Mouse (Mus musculus) limb, embryonic 15.5 days (tissue): ENCODE results near the gene Tnc. TPM values are rescaled to one million over a fixed set of nuclear protein-coding genes. Genes with fewer than 3 reads are reported as not detected.

Source experiments
- ATAC-seq: fragments of 200-750 bp; cut with Nextera tagmentation; 2 replicates; pipeline ENCODE4 v1.8.0; 2017; ENCODE audit warnings: low read depth, moderate TSS enrichment; ENCODE audit not compliant: insufficient number of reproducible peaks, low FRiP score, low TSS enrichment
- H3K27ac ChIP-seq: fragments of 300-500 bp; sonication (generic); 2 replicates; pipeline ENCODE4 v1.5.1; 2015; ENCODE audit warnings: moderate library complexity, mild to moderate bottlenecking, inconsistent platforms
- H3K27me3 ChIP-seq: fragments of 300-500 bp; sonication (generic); 2 replicates; pipeline ENCODE4 v1.6.1; 2015; ENCODE audit warnings: inconsistent platforms
- H3K36me3 ChIP-seq: fragments of 300-500 bp; sonication (generic); 2 replicates; pipeline ENCODE4 v1.6.1; 2015; ENCODE audit warnings: inconsistent platforms
- H3K4me1 ChIP-seq: fragments of 300-500 bp; sonication (generic); 2 replicates; pipeline ENCODE4 v1.6.1; 2015; ENCODE audit warnings: inconsistent platforms
- H3K4me2 ChIP-seq: fragments of 300-500 bp; sonication (generic); 2 replicates; pipeline ENCODE4 v1.6.1; 2015; ENCODE audit warnings: mild to moderate bottlenecking, inconsistent platforms
- H3K4me3 ChIP-seq: fragments of 300-500 bp; sonication (generic); 2 replicates; pipeline ENCODE4 v1.5.1; 2015; ENCODE audit warnings: mild to moderate bottlenecking, inconsistent platforms
- H3K9ac ChIP-seq: fragments of 300-500 bp; sonication (generic); 2 replicates; pipeline ENCODE4 v1.6.1; 2015; ENCODE audit warnings: inconsistent platforms
- H3K9me3 ChIP-seq: fragments of 300-500 bp; sonication (generic); 2 replicates; pipeline ENCODE4 v1.6.1; 2016; ENCODE audit warnings: inconsistent platforms
- WGBS: fragments of 180-500 bp; shearing (Covaris S2); methylation state at CpG from one replicate; pipeline ENCODE4 v1.1.7; 2015; 5-methylcytosine and 5-hydroxymethylcytosine counted together
- polyA plus RNA-seq: library from polyadenylated mRNA; unstranded; fragments of >200 nt; fragmentation: Nextera tagmentation; extraction: Ambion mirVana; gene quantifications from 2 replicates; pipeline ENCODE4 v1.2.1, GENCODE M21; 2015

The Tnc gene
- polyA plus RNA-seq, 1 experiment from 2014 or later = 60.0 TPM

DNA sequence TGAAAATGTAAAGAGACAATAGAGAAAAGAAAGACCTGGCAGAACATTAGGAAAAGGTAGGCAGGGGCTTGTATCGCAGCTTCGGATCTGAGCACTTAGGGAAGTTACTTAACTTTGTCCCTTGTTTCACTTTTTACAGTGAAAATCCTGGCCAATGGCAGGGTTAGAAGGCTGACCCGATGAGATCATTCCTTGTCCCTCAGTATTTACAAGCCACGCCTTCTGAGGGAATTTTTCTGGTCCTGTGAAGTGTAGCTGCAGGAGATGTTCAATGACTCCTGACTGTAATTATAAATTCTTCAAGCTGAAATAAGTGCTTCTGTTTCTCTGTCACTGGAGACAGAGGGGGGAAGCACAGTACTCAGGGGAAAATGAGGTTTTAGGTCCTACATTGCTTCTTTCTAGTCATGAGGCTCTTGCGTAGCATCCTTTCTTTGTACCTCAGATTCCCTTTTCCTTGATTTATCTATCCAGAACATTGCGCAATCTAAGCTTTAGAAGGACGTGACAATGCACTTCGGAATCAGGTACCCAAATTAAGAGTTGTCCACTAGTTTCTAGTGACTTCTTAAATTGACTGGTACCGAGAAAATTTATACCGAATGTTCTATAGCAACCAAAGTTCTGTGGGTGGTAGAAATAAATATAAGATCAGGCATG lies 25.8 kb downstream of the Tnc start:
- no peak overlapping the region for H3K4me2 ChIP-seq
- no peak for ATAC-seq
- no peak overlapping the region for H3K4me3 ChIP-seq
- H3K9me3 ChIP-seq = no peaks in the 10 kb centered on the region
- H3K36me3 ChIP-seq = peaks cover 23% of the 10 kb centered on the region
- no peaks in the 10 kb centered on the region for H3K27me3 ChIP-seq
- no peak overlapping the region for H3K9ac ChIP-seq
- no peak overlapping the region for H3K27ac ChIP-seq
- no peaks in the 10 kb centered on the region for H3K4me1 ChIP-seq
- WGBS = 82% methylated on average over 10 of the region's 10 CpGs

- no peak overlapping the region for H3K9ac ChIP-seq
- ATAC-seq = no peak
- WGBS = 85% methylated on average over 8 of the region's 8 CpGs
Observed at GRCm38 (mm10) chr4:64020151-64020550, 26.7 kb downstream of the Tnc start.

GRCm38 (mm10) chr4:64011308-64011707 lies 35.5 kb downstream of the Tnc start:
- ATAC-seq = no peak
- Histone ChIP-seq H3K27me3 (no peaks in the 10 kb centered on the region), H3K9ac (no peak overlapping the region), H3K27ac (no peak overlapping the region), H3K4me1 (no peaks in the 10 kb centered on the region), H3K36me3 (peaks cover 29% of the 10 kb centered on the region), H3K4me2 (no peak overlapping the region), H3K4me3 (no peak overlapping the region), H3K9me3 (no peaks in the 10 kb centered on the region)
- 37% methylated on average over 2 of the region's 2 CpGs for WGBS

More at GRCm38 (mm10) chr4:64020151-64020550, 26.7 kb downstream of the Tnc start:
- Histone ChIP-seq H3K4me3 (no peak overlapping the region), H3K36me3 (peaks cover 23% of the 10 kb centered on the region), H3K4me1 (no peaks in the 10 kb centered on the region), H3K27ac (no peak overlapping the region), H3K27me3 (no peaks in the 10 kb centered on the region), H3K4me2 (no peak overlapping the region), H3K9me3 (no peaks in the 10 kb centered on the region)

GRCm38 (mm10) chr4:64009936-64010335 lies 36.9 kb downstream of the Tnc start:
- H3K9me3 ChIP-seq = no peaks in the 10 kb centered on the region
- H3K27ac ChIP-seq = no peak overlapping the region
- H3K4me3 ChIP-seq = no peak overlapping the region
- no peak overlapping the region for H3K4me2 ChIP-seq
- no peaks in the 10 kb centered on the region for H3K4me1 ChIP-seq
- H3K27me3 ChIP-seq = no peaks in the 10 kb centered on the region
- WGBS = 76% methylated on average over 1 of the region's 1 CpGs
- H3K36me3 ChIP-seq = peaks cover 29% of the 10 kb centered on the region
- H3K9ac ChIP-seq = no peak overlapping the region
- no peak for ATAC-seq

GRCm38 (mm10) chr4:64005198-64005597 lies 41.6 kb downstream of the Tnc start:
- no peaks in the 10 kb centered on the region for H3K4me1 ChIP-seq
- no peak for ATAC-seq
- 87% methylated on average over 4 of the region's 4 CpGs for WGBS
- no peaks in the 10 kb centered on the region for H3K27me3 ChIP-seq
- no peak overlapping the region for H3K27ac ChIP-seq
- peaks cover 12% of the 10 kb centered on the region for H3K36me3 ChIP-seq
- H3K4me3 ChIP-seq = no peak overlapping the region
- H3K9ac ChIP-seq = no peak overlapping the region
- no peak overlapping the region for H3K4me2 ChIP-seq
- H3K9me3 ChIP-seq = no peaks in the 10 kb centered on the region

GRCm38 (mm10) chr4:64003677-64004076 lies 43.1 kb downstream of the Tnc start:
- H3K36me3 ChIP-seq = peaks cover 12% of the 10 kb centered on the region
- 66% methylated on average over 3 of the region's 3 CpGs for WGBS
- ATAC-seq = no peak

DNA sequence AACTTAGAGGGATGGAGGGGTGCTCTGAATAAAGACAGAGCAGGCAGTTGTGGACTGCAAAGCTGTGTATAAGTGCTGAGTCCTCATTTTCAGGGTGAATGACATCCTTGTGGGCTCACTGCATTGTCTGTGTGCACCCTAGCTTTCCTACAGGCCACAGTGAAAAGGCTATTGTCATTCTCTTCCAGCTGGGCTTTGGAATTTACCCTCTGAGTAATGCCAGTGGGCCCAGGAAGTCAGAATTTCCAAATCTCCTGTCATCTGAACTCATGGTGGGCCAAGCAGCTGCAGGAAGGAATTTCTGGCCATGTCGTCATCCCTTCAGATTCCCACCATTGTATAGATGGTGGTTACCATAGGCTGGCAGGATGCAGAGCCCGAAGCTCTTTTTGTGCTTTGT lies 44.6 kb downstream of the Tnc start:
- no peak overlapping the region for H3K27ac ChIP-seq
- H3K4me3 ChIP-seq = no peak overlapping the region
- WGBS = 76% methylated on average over 2 of the region's 2 CpGs
- ATAC-seq = no peak
- H3K4me1 ChIP-seq = no peaks in the 10 kb centered on the region
- no peak overlapping the region for H3K9ac ChIP-seq
- H3K36me3 ChIP-seq = peaks cover 7% of the 10 kb centered on the region
- H3K27me3 ChIP-seq = no peaks in the 10 kb centered on the region
- no peak overlapping the region for H3K4me2 ChIP-seq
- no peaks in the 10 kb centered on the region for H3K9me3 ChIP-seq

More at GRCm38 (mm10) chr4:64003677-64004076, 43.1 kb downstream of the Tnc start:
- H3K27ac ChIP-seq = no peak overlapping the region
- H3K4me3 ChIP-seq = no peak overlapping the region
- H3K4me1 ChIP-seq = no peaks in the 10 kb centered on the region
- H3K4me2 ChIP-seq = no peak overlapping the region
- H3K27me3 ChIP-seq = no peaks in the 10 kb centered on the region
- no peak overlapping the region for H3K9ac ChIP-seq
- H3K9me3 ChIP-seq = no peaks in the 10 kb centered on the region

DNA sequence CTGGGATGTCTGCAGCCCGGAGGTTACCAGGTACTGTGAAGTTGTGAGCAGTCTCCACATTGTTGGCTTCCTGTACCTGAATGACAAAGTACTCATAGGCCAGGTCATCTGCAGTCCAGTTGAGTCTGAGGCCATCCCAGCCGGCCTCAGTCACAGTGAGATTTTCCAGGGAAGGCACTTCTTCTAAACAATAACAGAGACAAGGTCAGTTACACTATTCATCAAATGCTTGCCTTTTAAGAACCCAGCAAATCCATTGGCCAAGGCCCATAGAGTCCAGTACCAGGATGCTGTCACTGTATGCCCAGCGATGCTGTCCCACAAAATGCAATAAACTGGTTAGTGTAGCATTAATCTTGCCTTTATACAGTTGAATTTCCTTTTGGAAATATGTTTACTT lies 46.0 kb downstream of the Tnc start:
- H3K9me3 ChIP-seq = no peaks in the 10 kb centered on the region
- H3K27me3 ChIP-seq = no peaks in the 10 kb centered on the region
- H3K4me3 ChIP-seq = no peak overlapping the region
- H3K4me1 ChIP-seq = no peaks in the 10 kb centered on the region
- peaks cover 5% of the 10 kb centered on the region; the same call in 1 of the 2 replicates for H3K36me3 ChIP-seq
- WGBS = 79% methylated on average over 3 of the region's 3 CpGs
- no peak for ATAC-seq
- no peak overlapping the region for H3K9ac ChIP-seq
- H3K4me2 ChIP-seq = no peak overlapping the region
- no peak overlapping the region for H3K27ac ChIP-seq

- H3K4me3 ChIP-seq = no peak overlapping the region
- no peak overlapping the region for H3K27ac ChIP-seq
- 94% methylated on average over 4 of the region's 4 CpGs for WGBS
- no peaks in the 10 kb centered on the region for H3K27me3 ChIP-seq
- no peaks in the 10 kb centered on the region for H3K9me3 ChIP-seq
- no peak overlapping the region for H3K4me2 ChIP-seq
- no peak for ATAC-seq
- no peaks in the 10 kb centered on the region; the same call in 1 of the 2 replicates for H3K4me1 ChIP-seq
- peaks cover 5% of the 10 kb centered on the region; the same call in 1 of the 2 replicates for H3K36me3 ChIP-seq
- no peak overlapping the region for H3K9ac ChIP-seq
Observed at GRCm38 (mm10) chr4:64000293-64000692, 46.5 kb downstream of the Tnc start.

GRCm38 (mm10) chr4:63993462-63994113 lies 53.2 kb downstream of the Tnc start:
- no peaks in the 10 kb centered on the region for H3K27me3 ChIP-seq
- peaks cover 9% of the 10 kb centered on the region; the same call in 1 of the 2 replicates for H3K4me1 ChIP-seq
- H3K27ac ChIP-seq = no peak overlapping the region; the same call in 1 of the 2 replicates
- H3K9ac ChIP-seq = no peak overlapping the region
- no peaks in the 10 kb centered on the region for H3K36me3 ChIP-seq
- ATAC-seq = no peak
- H3K9me3 ChIP-seq = no peaks in the 10 kb centered on the region
- H3K4me3 ChIP-seq = no peak overlapping the region
- H3K4me2 ChIP-seq = no peak overlapping the region
- 54% methylated on average over 2 of the region's 2 CpGs for WGBS

- WGBS = 88% methylated on average over 1 of the region's 1 CpGs
- Histone ChIP-seq H3K4me1 (peaks cover 9% of the 10 kb centered on the region; the same call in 1 of the 2 replicates), H3K4me3 (no peak overlapping the region), H3K9me3 (no peaks in the 10 kb centered on the region), H3K36me3 (no peaks in the 10 kb centered on the region), H3K27ac (no peak overlapping the region), H3K27me3 (no peaks in the 10 kb centered on the region), H3K4me2 (no peak overlapping the region), H3K9ac (no peak overlapping the region)
- no peak for ATAC-seq
Observed at GRCm38 (mm10) chr4:63990216-63990615, 56.6 kb downstream of the Tnc start.

GRCm38 (mm10) chr4:63988090-63988489 lies 58.7 kb downstream of the Tnc start:
- WGBS = 98% methylated on average over 5 of the region's 5 CpGs
- Histone ChIP-seq H3K4me2 (no peak overlapping the region), H3K36me3 (no peaks in the 10 kb centered on the region), H3K27ac (no peak overlapping the region), H3K4me3 (no peak overlapping the region), H3K4me1 (no peaks in the 10 kb centered on the region), H3K27me3 (no peaks in the 10 kb centered on the region), H3K9me3 (no peaks in the 10 kb centered on the region), H3K9ac (no peak overlapping the region)
- no peak for ATAC-seq
